Mouse (Mus musculus) neural tube, embryonic 15.5 days (tissue): Measurements from ENCODE around the gene Rgr. TPM values are rescaled to one million over a fixed set of nuclear protein-coding genes. Genes with fewer than 3 reads are reported as not detected.
"Not testable (repeated sequence)": the region's sequence is repeated elsewhere in the genome, so short reads cannot be mapped to it uniquely, and the experiment has no call there.

Source experiments
- ATAC-seq: fragments of 200-750 bp; cut with Nextera tagmentation; 2 replicates; pipeline ENCODE4 v1.8.0; 2017; ENCODE audit warnings: mild to moderate bottlenecking, moderate TSS enrichment, moderate library complexity; ENCODE audit not compliant: low FRiP score
- H3K27ac ChIP-seq: fragments of 300-500 bp; sonication (generic); replicated peaks from 2 replicates; pipeline ENCODE4 v1.5.1; 2015; ENCODE audit warnings: mild to moderate bottlenecking, inconsistent platforms
- H3K27me3 ChIP-seq: fragments of 300-500 bp; sonication (generic); replicated peaks from 2 replicates; pipeline ENCODE4 v1.6.1; 2015; ENCODE audit warnings: inconsistent platforms
- H3K36me3 ChIP-seq: fragments of 300-500 bp; sonication (generic); 2 replicates; pipeline ENCODE4 v1.6.1; 2015; ENCODE audit warnings: inconsistent platforms
- H3K4me1 ChIP-seq: fragments of 300-500 bp; sonication (generic); 2 replicates; pipeline ENCODE4 v1.6.1; 2015; ENCODE audit warnings: inconsistent platforms
- H3K4me2 ChIP-seq: fragments of 300-500 bp; sonication (generic); 2 replicates; pipeline ENCODE4 v1.6.1; 2015; ENCODE audit warnings: inconsistent platforms, mild to moderate bottlenecking, moderate library complexity
- H3K4me3 ChIP-seq: fragments of 300-500 bp; sonication (generic); replicated peaks from 2 replicates; pipeline ENCODE4 v1.5.1; 2015; ENCODE audit warnings: mild to moderate bottlenecking, inconsistent platforms
- H3K9ac ChIP-seq: fragments of 300-500 bp; sonication (generic); replicated peaks from 2 replicates; pipeline ENCODE4 v1.6.1; 2015; ENCODE audit warnings: mild to moderate bottlenecking, inconsistent platforms
- H3K9me3 ChIP-seq: fragments of 300-500 bp; sonication (generic); replicated peaks from 2 replicates; pipeline ENCODE4 v1.6.1; 2016; ENCODE audit warnings: inconsistent platforms
- WGBS: fragments of 180-500 bp; shearing (Covaris S2); methylation state at CpG from one replicate; pipeline ENCODE4 v1.1.7; 2015; ENCODE audit warnings: mixed read lengths; 5-methylcytosine and 5-hydroxymethylcytosine counted together
- polyA plus RNA-seq: library from polyadenylated mRNA; unstranded; fragments of >200 nt; fragmentation: Nextera tagmentation; extraction: Ambion mirVana; gene quantifications from 2 replicates; pipeline ENCODE4 v1.2.1, GENCODE M21; 2015

Gene Rgr
- polyA plus RNA-seq, 1 experiment from 2014 or later = not detected

DNA sequence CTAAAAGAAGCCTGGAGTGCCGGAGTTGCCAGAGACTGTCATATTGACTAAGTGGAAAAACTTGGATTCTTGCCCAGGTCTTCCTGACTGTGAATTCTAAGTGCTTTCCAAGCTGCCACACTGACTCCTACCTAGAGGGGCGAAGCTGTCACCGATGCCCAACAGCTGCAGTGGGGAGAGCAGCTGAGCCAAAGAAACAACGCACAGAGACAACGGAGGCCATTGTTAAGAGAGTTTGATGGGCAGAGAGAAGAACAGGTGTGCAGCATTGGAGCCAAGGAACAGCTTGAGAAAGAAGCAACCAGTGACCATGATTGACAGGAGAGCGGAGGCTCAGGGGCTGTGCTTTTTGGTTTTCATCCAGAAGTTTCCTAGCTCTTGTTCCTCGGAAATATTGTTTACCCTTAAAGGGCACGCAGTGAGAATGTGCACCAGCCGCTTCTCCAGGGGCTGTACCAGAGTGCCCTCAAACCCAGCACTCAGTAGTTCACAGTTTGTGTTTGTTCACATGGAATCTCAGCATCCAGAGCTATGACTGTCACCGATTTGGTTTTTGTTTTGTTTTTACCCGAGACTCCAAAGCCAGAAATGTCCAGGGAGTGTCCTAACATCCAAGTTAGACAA lies 16.2 kb downstream of the Rgr start:
- Histone ChIP-seq H3K27ac (no peak overlapping the region), H3K4me2 (no peak overlapping the region), H3K36me3 (no peaks in the 10 kb centered on the region), H3K27me3 (no peaks in the 10 kb centered on the region), H3K9ac (no peak overlapping the region), H3K9me3 (no peaks in the 10 kb centered on the region), H3K4me1 (peaks cover 5% of the 10 kb centered on the region; the same call in 1 of the 2 replicates), H3K4me3 (no peak overlapping the region)
- 57% methylated on average over 11 of the region's 11 CpGs for WGBS
- ATAC-seq = no peak; the same call in 1 of the 2 replicates

DNA sequence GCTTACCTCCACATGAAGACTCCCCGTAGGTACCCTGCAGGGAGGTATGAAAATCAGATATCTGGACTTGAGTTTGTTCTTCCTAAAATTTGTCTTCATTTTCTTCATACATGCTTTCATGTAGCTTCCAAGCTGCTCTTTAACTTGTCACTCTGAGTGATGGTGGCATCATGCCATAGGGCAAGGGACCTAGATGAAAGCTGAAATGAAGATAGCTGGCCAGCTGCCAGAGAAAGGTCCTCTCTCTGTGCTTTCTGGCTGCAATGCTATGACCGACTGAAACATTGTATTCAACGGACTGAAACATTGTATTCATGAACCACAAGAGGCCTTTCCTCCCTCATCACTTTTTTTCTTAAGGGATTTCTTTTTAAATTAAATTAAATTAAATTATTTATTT lies 20.2 kb downstream of the Rgr start:
- Histone ChIP-seq H3K4me1 (peaks cover 5% of the 10 kb centered on the region; the same call in 1 of the 2 replicates), H3K4me2 (no peak overlapping the region), H3K27ac (no peak overlapping the region), H3K36me3 (no peaks in the 10 kb centered on the region), H3K27me3 (no peaks in the 10 kb centered on the region), H3K9me3 (no peaks in the 10 kb centered on the region), H3K4me3 (no peak overlapping the region), H3K9ac (no peak overlapping the region)
- 86% methylated on average over 3 of the region's 3 CpGs for WGBS
- no peak for ATAC-seq

GRCm38 (mm10) chr14:37027951-37028350 lies 20.8 kb downstream of the Rgr start:
- Histone ChIP-seq H3K27me3 (no peaks in the 10 kb centered on the region), H3K4me3 (no peak overlapping the region), H3K9me3 (no peaks in the 10 kb centered on the region), H3K27ac (no peak overlapping the region), H3K36me3 (no peaks in the 10 kb centered on the region), H3K4me2 (no peak overlapping the region), H3K9ac (no peak overlapping the region), H3K4me1 (peaks cover 3% of the 10 kb centered on the region; the same call in 1 of the 2 replicates)
- 98% methylated on average over 3 of the region's 3 CpGs for WGBS
- ATAC-seq = no peak

DNA sequence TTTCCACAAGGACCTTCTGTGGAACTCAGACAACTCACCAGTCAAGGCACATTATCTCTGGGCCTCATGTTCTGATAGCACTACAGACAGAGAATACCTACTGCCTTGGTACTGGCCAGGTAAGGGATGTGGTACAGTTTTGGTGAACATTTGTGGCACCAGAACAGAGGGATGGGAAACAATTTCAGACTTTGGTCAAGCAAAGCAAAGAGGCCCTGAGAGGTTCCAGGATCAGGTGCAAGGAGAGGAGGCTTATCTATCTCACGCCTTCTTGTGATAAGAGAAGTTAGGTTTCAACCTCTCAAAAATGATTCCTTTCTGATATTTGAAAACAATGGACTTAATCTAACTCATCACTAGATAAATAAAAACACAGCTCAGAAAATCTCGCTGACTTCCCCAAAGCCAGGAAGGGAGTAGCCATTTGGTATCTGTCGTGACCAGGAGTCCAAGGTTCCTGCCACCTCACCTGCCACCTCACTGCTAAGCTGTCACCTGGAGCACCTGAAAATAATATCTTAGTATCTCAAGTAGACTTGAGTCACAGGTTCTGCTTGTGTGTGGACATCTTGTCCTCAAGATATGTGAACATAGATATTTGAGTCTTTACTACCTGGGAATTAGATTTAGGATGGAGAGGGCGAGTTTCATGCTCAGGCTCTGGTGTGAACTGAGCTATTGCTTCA lies 21.4 kb downstream of the Rgr start:
- Histone ChIP-seq H3K27me3 (no peaks in the 10 kb centered on the region), H3K4me1 (no peaks in the 10 kb centered on the region), H3K4me3 (no peak overlapping the region), H3K9ac (no peak overlapping the region), H3K27ac (no peak overlapping the region), H3K36me3 (no peaks in the 10 kb centered on the region), H3K4me2 (no peak overlapping the region), H3K9me3 (no peaks in the 10 kb centered on the region)
- ATAC-seq = no peak
- WGBS = 82% methylated on average over 4 of the region's 4 CpGs

DNA sequence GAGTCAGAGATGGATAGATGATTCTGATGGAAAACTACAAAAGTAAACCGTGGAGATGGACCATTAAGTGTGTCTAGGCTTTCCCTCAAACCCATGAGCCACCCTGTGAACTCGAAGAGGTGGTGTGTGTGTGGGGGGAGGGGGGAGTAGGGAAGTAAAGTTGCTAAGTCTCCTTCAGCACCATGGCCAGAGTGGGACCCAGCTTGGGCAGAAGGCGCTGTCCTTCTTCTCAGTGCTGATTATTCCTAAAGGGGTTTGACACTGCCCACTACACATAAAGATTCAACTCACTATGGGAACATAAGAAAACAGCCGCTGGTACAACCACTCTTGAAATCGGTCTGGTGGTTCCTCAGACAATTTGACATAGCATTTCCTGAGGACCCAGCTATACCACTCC lies 32.9 kb downstream of the Rgr start:
- ATAC-seq = no peak
- H3K4me1 ChIP-seq = 0 out of 2 replicates have a peak, but pooled peaks cover 2% of the 10 kb centered on the region
- no peak overlapping the region for H3K4me2 ChIP-seq
- H3K9ac ChIP-seq = no peak overlapping the region
- 45% methylated on average over 5 of the region's 5 CpGs for WGBS
- no peak overlapping the region for H3K4me3 ChIP-seq
- no peak overlapping the region for H3K27ac ChIP-seq
- no peaks in the 10 kb centered on the region for H3K36me3 ChIP-seq
- H3K9me3 ChIP-seq = no peaks in the 10 kb centered on the region
- no peaks in the 10 kb centered on the region for H3K27me3 ChIP-seq

- no peak overlapping the region for H3K9ac ChIP-seq
- H3K27ac ChIP-seq = no peak overlapping the region
- no peaks in the 10 kb centered on the region for H3K27me3 ChIP-seq
- no peaks in the 10 kb centered on the region for H3K9me3 ChIP-seq
- H3K4me1 ChIP-seq = 0 out of 2 replicates have a peak, but pooled peaks cover 2% of the 10 kb centered on the region
- H3K4me3 ChIP-seq = no peak overlapping the region
- H3K4me2 ChIP-seq = no peak overlapping the region
- H3K36me3 ChIP-seq = no peaks in the 10 kb centered on the region
- ATAC-seq = no peak
- 40% methylated on average over 3 of the region's 3 CpGs for WGBS
These were observed 35.1 kb downstream of the Rgr start for GRCm38 (mm10) chr14:37013644-37014043.

GRCm38 (mm10) chr14:37009686-37010085 lies 39.1 kb downstream of the Rgr start:
- Histone ChIP-seq H3K27ac (no peak overlapping the region), H3K9ac (no peak overlapping the region), H3K4me3 (no peak overlapping the region), H3K9me3 (no peaks in the 10 kb centered on the region), H3K36me3 (no peaks in the 10 kb centered on the region), H3K4me2 (no peak overlapping the region), H3K4me1 (0 out of 2 replicates have a peak, but pooled peaks cover 2% of the 10 kb centered on the region), H3K27me3 (no peaks in the 10 kb centered on the region)
- 93% methylated on average over 2 of the region's 2 CpGs for WGBS
- ATAC-seq = no peak

GRCm38 (mm10) chr14:37006489-37006888 lies 42.3 kb downstream of the Rgr start:
- Histone ChIP-seq H3K4me2 (no peak overlapping the region), H3K27ac (no peak overlapping the region), H3K36me3 (no peaks in the 10 kb centered on the region), H3K4me3 (no peak overlapping the region), H3K9ac (no peak overlapping the region), H3K27me3 (no peaks in the 10 kb centered on the region), H3K4me1 (no peaks in the 10 kb centered on the region), H3K9me3 (no peaks in the 10 kb centered on the region)
- 81% methylated on average over 8 of the region's 8 CpGs for WGBS
- ATAC-seq = no peak

DNA sequence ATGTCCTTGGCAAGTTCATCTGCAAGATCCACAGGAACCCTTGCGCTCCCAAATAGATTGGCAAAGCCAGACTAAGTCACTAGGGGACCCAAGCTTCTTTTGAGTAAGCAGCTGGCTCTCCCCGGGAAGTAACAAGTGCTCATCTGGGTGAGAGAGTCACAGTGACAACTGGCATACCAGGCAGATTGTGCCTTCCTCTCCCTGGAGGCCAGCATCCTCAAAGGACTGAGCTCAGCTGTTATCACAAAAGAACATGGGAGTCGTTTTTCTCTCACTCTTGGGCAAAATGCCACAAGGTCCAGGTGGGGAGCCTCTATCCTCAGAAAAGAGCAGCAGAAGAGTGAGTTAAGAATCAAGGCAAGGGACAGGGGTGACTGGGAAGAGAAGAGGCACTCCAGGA lies 42.9 kb downstream of the Rgr start:
- Histone ChIP-seq H3K4me1 (no peaks in the 10 kb centered on the region), H3K36me3 (no peaks in the 10 kb centered on the region), H3K9ac (no peak overlapping the region), H3K4me3 (no peak overlapping the region), H3K27me3 (no peaks in the 10 kb centered on the region), H3K4me2 (no peak overlapping the region), H3K9me3 (no peaks in the 10 kb centered on the region), H3K27ac (no peak overlapping the region)
- ATAC-seq = 0 out of 2 replicates have a peak, but pooled peaks have one; percentile 41
- 19% methylated on average over 3 of the region's 3 CpGs for WGBS

DNA sequence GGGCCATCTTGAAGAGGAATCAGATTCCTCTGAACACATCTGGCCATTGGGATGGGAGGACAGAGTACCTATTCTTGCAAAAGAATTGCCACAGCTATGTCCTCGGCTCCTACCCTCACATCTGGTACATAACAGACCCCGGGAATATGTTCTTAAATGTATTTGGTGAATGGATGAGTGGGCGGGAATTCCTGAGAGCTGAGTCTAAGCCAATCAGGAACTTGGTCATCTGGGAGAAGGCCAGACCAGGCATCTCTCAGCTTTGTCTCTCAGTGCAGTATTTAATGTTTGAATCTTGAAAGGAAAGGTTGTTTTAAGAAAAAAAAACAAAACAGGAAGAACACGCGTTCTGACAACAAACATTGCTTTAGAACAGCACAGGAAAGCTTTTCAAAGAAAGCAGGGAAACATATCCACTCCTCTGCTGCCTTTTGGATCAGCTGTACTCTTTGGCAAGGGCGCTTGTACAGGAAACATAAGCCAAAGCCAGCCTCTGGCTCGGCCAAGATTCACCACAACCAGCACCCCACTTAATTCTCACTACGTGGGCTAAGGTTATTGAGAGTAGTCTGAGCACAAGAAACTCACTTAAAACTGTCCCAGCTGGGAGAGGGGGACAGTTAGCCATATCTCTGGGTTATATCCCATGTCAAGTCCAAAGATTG lies 45.2 kb downstream of the Rgr start:
- no peak for ATAC-seq
- no peaks in the 10 kb centered on the region for H3K4me1 ChIP-seq
- H3K4me2 ChIP-seq = no peak overlapping the region
- H3K27ac ChIP-seq = no peak overlapping the region
- 78% methylated on average over 8 of the region's 8 CpGs for WGBS
- no peak overlapping the region for H3K9ac ChIP-seq
- no peaks in the 10 kb centered on the region for H3K9me3 ChIP-seq
- no peaks in the 10 kb centered on the region for H3K27me3 ChIP-seq
- no peak overlapping the region for H3K4me3 ChIP-seq
- H3K36me3 ChIP-seq = no peaks in the 10 kb centered on the region

- 55% methylated on average over 2 of the region's 2 CpGs for WGBS
- no peaks in the 10 kb centered on the region for H3K9me3 ChIP-seq
- no peaks in the 10 kb centered on the region for H3K36me3 ChIP-seq
- no peak overlapping the region for H3K4me3 ChIP-seq
- no peak overlapping the region for H3K4me2 ChIP-seq
- H3K27me3 ChIP-seq = no peaks in the 10 kb centered on the region
- H3K4me1 ChIP-seq = no peaks in the 10 kb centered on the region
- ATAC-seq = no peak
- H3K27ac ChIP-seq = no peak overlapping the region
- no peak overlapping the region for H3K9ac ChIP-seq
These were observed 45.9 kb downstream of the Rgr start for GRCm38 (mm10) chr14:37002852-37003251.

DNA sequence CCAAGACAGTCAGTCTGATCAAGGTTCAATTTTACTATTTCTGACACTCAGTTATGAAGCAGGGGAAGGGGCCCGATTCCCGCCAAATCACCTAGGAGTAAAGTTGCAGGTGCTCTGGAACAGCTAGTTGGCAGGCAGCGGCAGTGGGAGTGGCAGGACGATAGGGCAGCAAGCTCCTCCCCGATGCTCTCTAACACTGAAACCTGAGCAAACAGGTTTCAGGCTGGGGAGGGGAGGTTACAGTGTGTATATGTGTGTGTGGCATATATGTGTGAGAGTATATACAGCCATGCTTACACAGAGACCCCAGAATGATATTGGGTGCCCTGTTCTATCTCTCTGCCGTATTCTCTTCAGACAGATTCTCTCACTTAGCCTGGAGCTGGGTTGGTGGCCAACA lies 48.0 kb downstream of the Rgr start:
- 87% methylated on average over 6 of the region's 6 CpGs for WGBS
- not testable (repeated sequence) for H3K4me1 ChIP-seq, H3K27me3 ChIP-seq, H3K4me2 ChIP-seq, ATAC-seq, H3K4me3 ChIP-seq, H3K9me3 ChIP-seq, H3K27ac ChIP-seq, H3K9ac ChIP-seq, H3K36me3 ChIP-seq
